Mouse (Mus musculus): Measurements from ENCODE around the gene DXBay18. TPM values are rescaled to one million over a fixed set of nuclear protein-coding genes. Genes with fewer than 3 reads are reported as not detected.
"Not testable (repeated sequence)": the region's sequence is repeated elsewhere in the genome, so short reads cannot be mapped to it uniquely, and the experiment has no call there.

DXBay18 gene
- not detected in 2 replicates for polyA plus RNA-seq (2011; ENCODE audit: insufficient read depth, insufficient read length, low replicate concordance, missing spikeins)

- not testable (repeated sequence) for H3K4me1 ChIP-seq (ENCODE audit: control insufficient read depth, insufficient read depth, low read length); H3K27ac ChIP-seq (ENCODE audit: control insufficient read depth, insufficient read depth, low read depth, low read length, poor library complexity); H3K4me3 ChIP-seq (replicated peaks; ENCODE audit: control insufficient read depth, low read depth, low read length)
- no CpG with 5 or more reads among the region's 7 CpGs for WGBS
Observed at GRCm38 (mm10) chrX:73149350-73149749, at the start of gene DXBay18. DXBay18 (minus strand) TSS chrX:73149450.

GRCm38 (mm10) chrX:73191934-73192333, 42.7 kb upstream of the DXBay18 start, which contains the start of gene Xlr3b:
Xlr3b (plus strand) TSS chrX:73192207.
- H3K27ac ChIP-seq (ENCODE audit: control insufficient read depth, insufficient read depth, low read depth, low read length, poor library complexity); H3K4me1 ChIP-seq (ENCODE audit: control insufficient read depth, insufficient read depth, low read length); H3K4me3 ChIP-seq (replicated peaks; ENCODE audit: control insufficient read depth, low read depth, low read length): not testable (repeated sequence)
- 65% methylated on average over 12 of the region's 12 CpGs for WGBS

GRCm38 (mm10) chrX:73176889-73177288, 27.6 kb upstream of the DXBay18 start, which contains the start of gene Spin2d:
Spin2d (minus strand) TSS chrX:73176989.
- not testable (repeated sequence) for H3K27ac ChIP-seq (ENCODE audit: control insufficient read depth, insufficient read depth, low read depth, low read length, poor library complexity); H3K4me1 ChIP-seq (ENCODE audit: control insufficient read depth, insufficient read depth, low read length); H3K4me3 ChIP-seq (replicated peaks; ENCODE audit: control insufficient read depth, low read depth, low read length)
- 68% methylated on average over 2 of the region's 15 CpGs for WGBS

- H3K4me1 ChIP-seq (ENCODE audit: control insufficient read depth, insufficient read depth, low read length); H3K27ac ChIP-seq (ENCODE audit: control insufficient read depth, insufficient read depth, low read depth, low read length, poor library complexity); H3K4me3 ChIP-seq (replicated peaks; ENCODE audit: control insufficient read depth, low read depth, low read length): not testable (repeated sequence)
- no CpG with 5 or more reads among the region's 20 CpGs for WGBS
Observed at GRCm38 (mm10) chrX:73148496-73148895, 754 bp downstream of the DXBay18 start, which contains the start of gene Xlr5b. Xlr5b (plus strand) TSS chrX:73148796.

GRCm38 (mm10) chrX:73143218-73143618, 6.0 kb downstream of the DXBay18 start:
- H3K4me1 ChIP-seq (ENCODE audit: control insufficient read depth, insufficient read depth, low read length); H3K27ac ChIP-seq (ENCODE audit: control insufficient read depth, insufficient read depth, low read depth, low read length, poor library complexity); H3K4me3 ChIP-seq (replicated peaks; ENCODE audit: control insufficient read depth, low read depth, low read length): not testable (repeated sequence)
- WGBS: no CpG with 5 or more reads among the region's 7 CpGs

GRCm38 (mm10) chrX:73122859-73123829, 26.1 kb downstream of the DXBay18 start:
- not testable (repeated sequence) for H3K4me1 ChIP-seq (ENCODE audit: control insufficient read depth, insufficient read depth, low read length); H3K27ac ChIP-seq (ENCODE audit: control insufficient read depth, insufficient read depth, low read depth, low read length, poor library complexity); H3K4me3 ChIP-seq (replicated peaks; ENCODE audit: control insufficient read depth, low read depth, low read length)
- WGBS: no CpG with 5 or more reads among the region's 12 CpGs

- not testable (repeated sequence) for H3K27ac ChIP-seq (ENCODE audit: control insufficient read depth, insufficient read depth, low read depth, low read length, poor library complexity); H3K4me1 ChIP-seq (ENCODE audit: control insufficient read depth, insufficient read depth, low read length); H3K4me3 ChIP-seq (replicated peaks; ENCODE audit: control insufficient read depth, low read depth, low read length)
- WGBS: no CpG with 5 or more reads among the region's 7 CpGs
Observed at GRCm38 (mm10) chrX:73116747-73117146, 32.5 kb downstream of the DXBay18 start, which contains the start of gene Gm14685. Gm14685 (plus strand) TSS chrX:73117047.

GRCm38 (mm10) chrX:73096941-73097508, 52.2 kb downstream of the DXBay18 start, which contains the start of gene Xlr3a:
Xlr3a (minus strand) TSS chrX:73097095.
- H3K27ac ChIP-seq (ENCODE audit: control insufficient read depth, insufficient read depth, low read depth, low read length, poor library complexity); H3K4me1 ChIP-seq (ENCODE audit: control insufficient read depth, insufficient read depth, low read length); H3K4me3 ChIP-seq (replicated peaks; ENCODE audit: control insufficient read depth, low read depth, low read length): not testable (repeated sequence)
- 71% methylated on average over 13 of the region's 13 CpGs for WGBS

Other genes starting within 250 kb of the DXBay18 start
- gene Cetn2, start 231.0 kb downstream of the DXBay18 start, polyA plus RNA-seq (2011; ENCODE audit: insufficient read depth, insufficient read length, low replicate concordance, missing spikeins): 14.3 and 20.8 TPM in 2 replicates
- 4.9 and 8.6 TPM in 2 replicates for gene Nsdhl, start 230.9 kb downstream of the DXBay18 start, polyA plus RNA-seq (2011; ENCODE audit: insufficient read depth, insufficient read length, low replicate concordance, missing spikeins)
- gene Zfp185, start 162.1 kb downstream of the DXBay18 start, polyA plus RNA-seq (2011; ENCODE audit: insufficient read depth, insufficient read length, low replicate concordance, missing spikeins): 0.42 TPM in 1 of 2 replicates, not detected in the other
- gene Pnma5, start 112.3 kb downstream of the DXBay18 start, polyA plus RNA-seq (2011; ENCODE audit: insufficient read depth, insufficient read length, low replicate concordance, missing spikeins): not detected in 2 replicates
- gene Pnma3, start 84.7 kb downstream of the DXBay18 start, polyA plus RNA-seq (2011; ENCODE audit: insufficient read depth, insufficient read length, low replicate concordance, missing spikeins): not detected in 2 replicates
- gene Xlr4a, start 67.0 kb downstream of the DXBay18 start, polyA plus RNA-seq (2011; ENCODE audit: insufficient read depth, insufficient read length, low replicate concordance, missing spikeins): 2.2 and 10.0 TPM in 2 replicates
- 3.3 TPM in 1 of 2 replicates, not detected in the other for gene Xlr3a, start 52.4 kb downstream of the DXBay18 start, polyA plus RNA-seq (2011; ENCODE audit: insufficient read depth, insufficient read length, low replicate concordance, missing spikeins)
- not detected in 2 replicates for gene Gm14685, start 32.4 kb downstream of the DXBay18 start, polyA plus RNA-seq (2011; ENCODE audit: insufficient read depth, insufficient read length, low replicate concordance, missing spikeins)
- not detected in 2 replicates for gene Xlr5b, start 654 bp downstream of the DXBay18 start, polyA plus RNA-seq (2011; ENCODE audit: insufficient read depth, insufficient read length, low replicate concordance, missing spikeins)
- not detected in 2 replicates for gene Spin2d, start 27.5 kb upstream of the DXBay18 start, polyA plus RNA-seq (2011; ENCODE audit: insufficient read depth, insufficient read length, low replicate concordance, missing spikeins)
- gene Xlr3b, start 42.8 kb upstream of the DXBay18 start, polyA plus RNA-seq (2011; ENCODE audit: insufficient read depth, insufficient read length, low replicate concordance, missing spikeins): 5.4 TPM in 1 of 2 replicates, not detected in the other
- gene Xlr4b, start 64.9 kb upstream of the DXBay18 start, polyA plus RNA-seq (2011; ENCODE audit: insufficient read depth, insufficient read length, low replicate concordance, missing spikeins): 3.9 and 26.1 TPM in 2 replicates
- gene F8a, start 78.8 kb upstream of the DXBay18 start, polyA plus RNA-seq (2011; ENCODE audit: insufficient read depth, insufficient read length, low replicate concordance, missing spikeins): 1.4 and 2.0 TPM in 2 replicates
- gene Xlr4c, start 93.7 kb upstream of the DXBay18 start, polyA plus RNA-seq (2011; ENCODE audit: insufficient read depth, insufficient read length, low replicate concordance, missing spikeins): 4.2 TPM in 1 of 2 replicates, not detected in the other
- gene Xlr3c, start 115.9 kb upstream of the DXBay18 start, polyA plus RNA-seq (2011; ENCODE audit: insufficient read depth, insufficient read length, low replicate concordance, missing spikeins): 0.88 TPM in 1 of 2 replicates, not detected in the other
- not detected in 2 replicates for gene Xlr5a, start 143.5 kb upstream of the DXBay18 start, polyA plus RNA-seq (2011; ENCODE audit: insufficient read depth, insufficient read length, low replicate concordance, missing spikeins)
- not detected in 2 replicates for gene Xlr5c, start 143.5 kb upstream of the DXBay18 start, polyA plus RNA-seq (2011; ENCODE audit: insufficient read depth, insufficient read length, low replicate concordance, missing spikeins)
- gene Gm45015, start 187.4 kb upstream of the DXBay18 start, polyA plus RNA-seq (2011; ENCODE audit: insufficient read depth, insufficient read length, low replicate concordance, missing spikeins): not detected in 2 replicates
- 1.7 and 3.4 TPM in 2 replicates for gene Zfp275, start 193.2 kb upstream of the DXBay18 start, polyA plus RNA-seq (2011; ENCODE audit: insufficient read depth, insufficient read length, low replicate concordance, missing spikeins)
- not detected in 2 replicates for gene Gm18336, start 249.3 kb upstream of the DXBay18 start, polyA plus RNA-seq (2011; ENCODE audit: insufficient read depth, insufficient read length, low replicate concordance, missing spikeins)